14 mouse cellular contexts compared by ENCODE assay signal in the genomic region with DNA sequence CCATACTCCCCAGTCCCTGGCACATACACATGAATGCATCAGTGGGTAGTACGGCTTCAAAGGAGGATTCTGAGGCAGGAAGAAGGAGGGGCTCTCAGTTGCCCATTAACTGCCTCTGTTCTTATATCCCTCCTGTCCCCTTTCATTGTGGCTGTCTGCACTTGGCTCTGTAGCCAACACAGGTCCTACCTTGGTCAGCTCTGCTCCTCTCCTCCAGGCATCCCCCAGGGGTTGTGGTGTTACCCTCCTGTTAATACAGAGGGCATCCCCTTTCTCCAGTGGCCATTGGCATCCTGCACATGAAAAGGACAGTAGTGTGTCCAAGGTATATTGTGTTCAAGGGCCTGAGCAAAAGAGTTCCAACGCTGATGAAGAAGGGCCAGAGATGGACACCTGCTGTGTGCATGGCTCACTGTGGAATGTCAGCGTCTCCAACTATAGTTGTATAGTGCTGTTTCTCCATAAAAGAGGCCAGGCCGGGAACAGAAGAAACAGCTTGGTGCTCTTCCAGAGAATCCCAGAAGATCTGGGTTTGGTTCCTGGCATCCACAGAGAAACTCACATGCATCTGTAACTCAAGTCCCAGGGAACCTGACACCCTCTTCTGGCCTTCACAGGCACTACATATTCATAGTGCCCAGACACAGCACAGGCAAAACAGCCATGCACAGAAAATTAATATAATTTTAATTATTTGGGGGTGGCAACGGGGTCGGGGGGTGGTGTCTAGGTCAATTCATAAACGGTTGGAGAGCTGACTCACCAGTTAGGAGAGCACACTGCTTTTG. TPM values are rescaled to one million over a fixed set of nuclear protein-coding genes. Genes with fewer than 3 reads are reported as not detected.
DNase-seq lines count a peak whose midpoint lies in the region; ATAC-seq lines count a peak whose summit lies in the region.
"Had no signal": no experiment of that assay in that cellular context is flagged by ENCODE, and none has a peak within 500 bp of the region (broad histone marks: within the 10 kb centered on the region; RNA-seq: fewer than 3 reads in every experiment).

No protein-coding gene starts in this region.

- no peaks in the 10 kb centered on the region for H3K36me3 ChIP-seq in forebrain, embryonic 10.5 days (replicated peaks)
- H3K36me3 ChIP-seq in forebrain, embryonic 12.5 days (replicated peaks): no peaks in the 10 kb centered on the region
- no peaks in the 10 kb centered on the region for H3K36me3 ChIP-seq in hindbrain, embryonic 10.5 days
- no peaks in the 10 kb centered on the region for H3K36me3 ChIP-seq in hindbrain, embryonic 11.5 days (ENCODE audit: control insufficient read depth, insufficient read depth, low read length)
- H3K36me3 ChIP-seq: midbrain, embryonic 12.5 days; neural tube, embryonic 13.5 days had no signal

- H3K4me2 ChIP-seq in forebrain, embryonic 12.5 days: no peak overlapping the region
- no peak overlapping the region for H3K4me2 ChIP-seq in hindbrain, embryonic 11.5 days (replicated peaks; ENCODE audit: low read depth, low read length)
- H3K4me2 ChIP-seq: midbrain, embryonic 12.5 days; neural tube, embryonic 13.5 days had no signal

- H3K27ac ChIP-seq in forebrain, embryonic 10.5 days: peak overlapping the region; percentile 62; the same call in 1 of the 2 replicates
- H3K27ac ChIP-seq in forebrain, embryonic 12.5 days: no peak overlapping the region
- peak overlapping the region; percentile 57; the same call in 1 of the 2 replicates for H3K27ac ChIP-seq in hindbrain, embryonic 10.5 days
- H3K27ac ChIP-seq in hindbrain, embryonic 11.5 days (ENCODE audit: low read depth, low read length): no peak overlapping the region
- H3K27ac ChIP-seq: midbrain, embryonic 12.5 days; neural tube, embryonic 13.5 days had no signal

- no peak overlapping the region for H3K9ac ChIP-seq in forebrain, embryonic 12.5 days
- H3K9ac ChIP-seq in hindbrain, embryonic 11.5 days (ENCODE audit: low read depth, low read length): no peak overlapping the region
- H3K9ac ChIP-seq: midbrain, embryonic 12.5 days; neural tube, embryonic 13.5 days had no signal

- no peaks in the 10 kb centered on the region for H3K27me3 ChIP-seq in forebrain, embryonic 10.5 days (ENCODE audit: poor library complexity, severe bottlenecking)
- no peaks in the 10 kb centered on the region for H3K27me3 ChIP-seq in forebrain, embryonic 12.5 days
- no peaks in the 10 kb centered on the region for H3K27me3 ChIP-seq in hindbrain, embryonic 10.5 days (ENCODE audit: insufficient read depth, poor library complexity, severe bottlenecking)
- H3K27me3 ChIP-seq in hindbrain, embryonic 11.5 days (ENCODE audit: control insufficient read depth, insufficient read depth, low read length): no peaks in the 10 kb centered on the region
- H3K27me3 ChIP-seq: midbrain, embryonic 12.5 days; neural tube, embryonic 13.5 days; Patski had no signal

- H3K4me1 ChIP-seq in forebrain, embryonic 10.5 days: peaks cover 34% of the 10 kb centered on the region
- peaks cover 5% of the 10 kb centered on the region; the same call in 1 of the 2 replicates for H3K4me1 ChIP-seq in forebrain, embryonic 12.5 days
- peaks cover 36% of the 10 kb centered on the region for H3K4me1 ChIP-seq in hindbrain, embryonic 10.5 days (replicated peaks)
- H3K4me1 ChIP-seq in hindbrain, embryonic 11.5 days (replicated peaks; ENCODE audit: control insufficient read depth, insufficient read depth, low read length): no peaks in the 10 kb centered on the region; the same call in 1 of the 2 replicates

- no peak for ATAC-seq in forebrain, embryonic 12.5 days (ENCODE audit: low FRiP score)
- ATAC-seq in hindbrain, embryonic 11.5 days (ENCODE audit: low FRiP score): no peak
- no peak for ATAC-seq in erythroid progenitor cell, adult 5-6 weeks (replicated peaks; ENCODE audit: low FRiP score, poor library complexity, severe bottlenecking)
- ATAC-seq: inflammation-experienced regulatory T-cells, adult 6 months; Patski had no signal

- WGBS in forebrain, embryonic 10.5 days: 83% methylated on average over 7 of the region's 7 CpGs
- 83% methylated on average over 7 of the region's 7 CpGs for WGBS in forebrain, embryonic 12.5 days
- WGBS in hindbrain, embryonic 10.5 days: 76% methylated on average over 7 of the region's 7 CpGs
- WGBS in hindbrain, embryonic 11.5 days: 81% methylated on average over 7 of the region's 7 CpGs

- no peaks in the 10 kb centered on the region for H3K9me3 ChIP-seq in forebrain, embryonic 10.5 days
- H3K9me3 ChIP-seq in forebrain, embryonic 12.5 days: no peaks in the 10 kb centered on the region
- no peaks in the 10 kb centered on the region for H3K9me3 ChIP-seq in hindbrain, embryonic 10.5 days
- H3K9me3 ChIP-seq in hindbrain, embryonic 11.5 days (ENCODE audit: control insufficient read depth, low read length): no peaks in the 10 kb centered on the region
- H3K9me3 ChIP-seq: midbrain, embryonic 12.5 days; neural tube, embryonic 13.5 days had no signal

- DNase-seq in forebrain, embryonic 10.5 days (ENCODE audit: extremely low spot score, low spot score): no peak
- DNase-seq in hindbrain, embryonic 10.5 days (ENCODE audit: low spot score): no peak
- DNase-seq in hindbrain, embryonic 11.5 days (ENCODE audit: low spot score): no peak
- DNase-seq in 416B (ENCODE audit: low read depth) (peak; percentile 24), liver (peak; percentile 50)
- DNase-seq in right cerebral cortex, adult 18-20 months: no peak
- DNase-seq: adrenal gland, postnatal 10 days; thymus, adult 2 months had no signal

- H3K4me3 ChIP-seq in forebrain, embryonic 10.5 days: no peak overlapping the region
- no peak overlapping the region for H3K4me3 ChIP-seq in forebrain, embryonic 12.5 days (replicated peaks)
- no peak overlapping the region for H3K4me3 ChIP-seq in hindbrain, embryonic 10.5 days
- no peak overlapping the region for H3K4me3 ChIP-seq in hindbrain, embryonic 11.5 days (ENCODE audit: low read depth, low read length)
- H3K4me3 ChIP-seq: midbrain, embryonic 12.5 days; neural tube, embryonic 13.5 days had no signal

RNA-seq across cellular contexts. Expression of gene Slc41a3, which starts 20.9 kb away (rescaled TPM):
- polyA plus RNA-seq in forebrain, embryonic 10.5 days (2016; fragmentation: Nextera tagmentation; extraction: Ambion mirVana): 1.4 and 2.3 TPM in 2 replicates
- polyA plus RNA-seq in forebrain, embryonic 12.5 days (2016; fragmentation: Nextera tagmentation; extraction: Ambion mirVana): 2.0 and 2.1 TPM in 2 replicates
- polyA plus RNA-seq in hindbrain, embryonic 10.5 days (2016; fragmentation: Nextera tagmentation; extraction: Ambion mirVana): 2.8 and 3.6 TPM in 2 replicates
- polyA plus RNA-seq in hindbrain, embryonic 11.5 days (2014; fragmentation: Nextera tagmentation; extraction: Ambion mirVana): 3.2 and 3.5 TPM in 2 replicates
- total RNA-seq in erythroid progenitor cell, adult 5-6 weeks (2015; ENCODE audit: low replicate concordance): 3.2 and 3.4 TPM in 2 replicates
- total RNA-seq in erythroid progenitor cell, adult 5-6 weeks (2017; ENCODE audit: low replicate concordance): 1.0 and 5.3 TPM in 2 replicates

Comparison
In these comparisons a context has a peak if more than half of its experiments do, and no peak if none do; other contexts are left out.
1. H3K27ac ChIP-seq: peak in forebrain, embryonic 10.5 days (single experiment) and hindbrain, embryonic 10.5 days (single experiment); none in forebrain, embryonic 12.5 days (single experiment) and hindbrain, embryonic 11.5 days (single experiment).
2. DNase-seq: peak in 416B (single experiment) and liver (single experiment); none in forebrain, embryonic 10.5 days (single experiment), hindbrain, embryonic 10.5 days (single experiment), hindbrain, embryonic 11.5 days (single experiment) and right cerebral cortex, adult 18-20 months (single experiment).